Mouse (Mus musculus): Measurements from ENCODE around the gene Tmem141.

Gene Tmem141

GRCm38 (mm10) chr2:25621229-25622200 is at the start of gene Tmem141:
Gene Tmem141, minus strand, starts transcription at chr2:25622005.
- DNase-seq (ENCODE audit: low spot score in 2 of 2): peak; percentile 67 to 74

GRCm38 (mm10) chr2:25666516-25666915 is 44.7 kb upstream of the Tmem141 start:
- DNase-seq (ENCODE audit: low spot score in 2 of 2): no peak

GRCm38 (mm10) chr2:25664125-25664524 is 42.3 kb upstream of the Tmem141 start:
- DNase-seq (ENCODE audit: low spot score in 2 of 2): no peak

GRCm38 (mm10) chr2:25663511-25663910 is 41.7 kb upstream of the Tmem141 start:
- peak; percentile 14 to 35 for DNase-seq (ENCODE audit: low spot score in 2 of 2)

GRCm38 (mm10) chr2:25661245-25661970 is 39.6 kb upstream of the Tmem141 start:
- no peak for DNase-seq (ENCODE audit: low spot score in 2 of 2)

GRCm38 (mm10) chr2:25660279-25660678 is 38.5 kb upstream of the Tmem141 start:
- DNase-seq (ENCODE audit: low spot score in 2 of 2): no peak

GRCm38 (mm10) chr2:25657652-25658051 is 35.8 kb upstream of the Tmem141 start, which contains the start of gene Lcn5:
Gene Lcn5, plus strand, starts transcription at chr2:25657952.
- DNase-seq (ENCODE audit: low spot score in 2 of 2): no peak

- DNase-seq (ENCODE audit: low spot score in 2 of 2): no peak
These were observed 35.4 kb upstream of the Tmem141 start for GRCm38 (mm10) chr2:25657246-25657645.

GRCm38 (mm10) chr2:25656691-25657090 is 34.9 kb upstream of the Tmem141 start:
- DNase-seq (ENCODE audit: low spot score in 2 of 2): no peak

GRCm38 (mm10) chr2:25654502-25654901 is 32.7 kb upstream of the Tmem141 start:
- DNase-seq (ENCODE audit: low spot score in 2 of 2): no peak

- no peak for DNase-seq (ENCODE audit: low spot score in 2 of 2)
These were observed 31.1 kb upstream of the Tmem141 start, which contains the start of gene Lcn8 for GRCm38 (mm10) chr2:25652902-25653301. Gene Lcn8, plus strand, starts transcription at chr2:25653120.

- peak; percentile 30 to 35 for DNase-seq (ENCODE audit: low spot score in 2 of 2)
These were observed 18.1 kb upstream of the Tmem141 start for GRCm38 (mm10) chr2:25639890-25640289.

- DNase-seq (ENCODE audit: low spot score in 2 of 2): no peak
These were observed 12.2 kb upstream of the Tmem141 start for GRCm38 (mm10) chr2:25634046-25634445.

- no peak for DNase-seq (ENCODE audit: low spot score in 2 of 2)
These were observed 11.8 kb upstream of the Tmem141 start for GRCm38 (mm10) chr2:25633616-25634015.

- no peak for DNase-seq (ENCODE audit: low spot score in 2 of 2)
These were observed 6.9 kb upstream of the Tmem141 start for GRCm38 (mm10) chr2:25628738-25629137.

GRCm38 (mm10) chr2:25627811-25628210 is 6.0 kb upstream of the Tmem141 start, which contains the start of gene Fcna:
Gene Fcna, minus strand, starts transcription at chr2:25628030.
- DNase-seq (ENCODE audit: low spot score in 2 of 2): no peak

GRCm38 (mm10) chr2:25625986-25626385 is 4.2 kb upstream of the Tmem141 start:
- DNase-seq (ENCODE audit: low spot score in 2 of 2): no peak

- DNase-seq (ENCODE audit: low spot score in 2 of 2): no peak
These were observed 965 bp downstream of the Tmem141 start for GRCm38 (mm10) chr2:25620852-25621228.

- no peak for DNase-seq (ENCODE audit: low spot score in 2 of 2)
These were observed 1.4 kb downstream of the Tmem141 start for GRCm38 (mm10) chr2:25620386-25620785.

- DNase-seq (ENCODE audit: low spot score in 2 of 2): no peak
These were observed 4.2 kb downstream of the Tmem141 start, which contains the start of gene Ccdc183 for GRCm38 (mm10) chr2:25617578-25617977. Gene Ccdc183, minus strand, starts transcription at chr2:25617678.

GRCm38 (mm10) chr2:25616398-25616797 is 5.4 kb downstream of the Tmem141 start:
- DNase-seq (ENCODE audit: low spot score in 2 of 2): no peak

- DNase-seq (ENCODE audit: low spot score in 2 of 2): no peak
These were observed 13.1 kb downstream of the Tmem141 start for GRCm38 (mm10) chr2:25608671-25609070.
